Mouse (Mus musculus) neural tube, embryonic 13.5 days (tissue): ENCODE results near the gene Rassf3. TPM values are rescaled to one million over a fixed set of nuclear protein-coding genes. Genes with fewer than 3 reads are reported as not detected.

ENCODE experiments used
- ATAC-seq: fragments of 200-750 bp; cut with Nextera tagmentation; 2 replicates; pipeline ENCODE4 v1.8.0; 2017; ENCODE audit warnings: low read depth, mild to moderate bottlenecking, moderate TSS enrichment, moderate library complexity
- H3K27ac ChIP-seq: fragments of 300-500 bp; sonication (generic); replicated peaks from 2 replicates; pipeline ENCODE4 v1.5.1; 2015; ENCODE audit warnings: moderate library complexity, mild to moderate bottlenecking, inconsistent platforms
- H3K27me3 ChIP-seq: fragments of 300-500 bp; sonication (generic); 2 replicates; pipeline ENCODE4 v1.6.1; 2015; ENCODE audit warnings: mild to moderate bottlenecking, inconsistent platforms
- H3K36me3 ChIP-seq: fragments of 300-500 bp; sonication (generic); 2 replicates; pipeline ENCODE4 v1.6.1; 2015; ENCODE audit warnings: mild to moderate bottlenecking, inconsistent platforms
- H3K4me1 ChIP-seq: fragments of 300-500 bp; sonication (generic); replicated peaks from 2 replicates; pipeline ENCODE4 v1.6.1; 2015; ENCODE audit warnings: inconsistent platforms
- H3K4me2 ChIP-seq: fragments of 300-500 bp; sonication (generic); 2 replicates; pipeline ENCODE4 v1.6.1; 2015; ENCODE audit warnings: inconsistent platforms, mild to moderate bottlenecking, moderate library complexity
- H3K4me3 ChIP-seq: fragments of 300-500 bp; sonication (generic); 2 replicates; pipeline ENCODE4 v1.5.1; 2015; ENCODE audit warnings: mild to moderate bottlenecking, inconsistent platforms
- H3K9ac ChIP-seq: fragments of 300-500 bp; sonication (generic); 2 replicates; pipeline ENCODE4 v1.6.1; 2015; ENCODE audit warnings: moderate library complexity, mild to moderate bottlenecking, inconsistent platforms
- H3K9me3 ChIP-seq: fragments of 300-500 bp; sonication (generic); 2 replicates; pipeline ENCODE4 v1.6.1; 2016; ENCODE audit warnings: inconsistent platforms
- WGBS: fragments of 180-500 bp; shearing (Covaris S2); methylation state at CpG from one replicate; pipeline ENCODE4 v1.1.7; 2015; 5-methylcytosine and 5-hydroxymethylcytosine counted together
- polyA plus RNA-seq: library from polyadenylated mRNA; unstranded; fragments of >200 nt; fragmentation: Nextera tagmentation; extraction: Ambion mirVana; gene quantifications from 2 replicates; pipeline ENCODE4 v1.2.1, GENCODE M21; 2015

The Rassf3 gene
- polyA plus RNA-seq, 1 experiment from 2014 or later = 6.2 TPM

DNA sequence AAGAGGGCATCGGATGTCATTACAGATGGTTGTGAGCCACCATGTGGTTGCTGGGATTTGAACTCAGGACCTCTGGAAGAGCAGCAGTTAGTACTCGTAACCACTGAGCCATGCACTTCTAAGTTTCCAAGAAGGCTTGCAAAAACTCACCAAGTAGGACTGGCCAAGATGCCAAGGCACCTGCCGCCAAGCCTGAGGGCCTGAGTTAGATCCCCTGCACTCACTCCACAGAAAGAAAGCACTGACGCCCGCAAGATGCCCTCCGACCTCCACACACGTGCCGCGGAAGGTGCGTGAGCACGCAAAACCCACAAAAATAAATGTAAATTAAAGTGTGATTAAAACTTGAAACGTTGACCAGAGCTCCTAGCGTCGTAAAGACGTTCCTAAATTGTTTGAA, 111.8 kb downstream of the Rassf3 start:
- Histone ChIP-seq H3K9ac (peak overlapping the region; percentile 89), H3K4me2 (peak overlapping the region; percentile 77), H3K9me3 (no peaks in the 10 kb centered on the region), H3K4me1 (peaks cover 34% of the 10 kb centered on the region), H3K27ac (no peak overlapping the region), H3K27me3 (no peaks in the 10 kb centered on the region), H3K4me3 (peak overlapping the region; percentile 88), H3K36me3 (peaks cover 6% of the 10 kb centered on the region; the same call in 1 of the 2 replicates)
- 30% methylated on average over 15 of the region's 15 CpGs for WGBS
- peak; percentile 14; the same call in 1 of the 2 replicates for ATAC-seq

DNA sequence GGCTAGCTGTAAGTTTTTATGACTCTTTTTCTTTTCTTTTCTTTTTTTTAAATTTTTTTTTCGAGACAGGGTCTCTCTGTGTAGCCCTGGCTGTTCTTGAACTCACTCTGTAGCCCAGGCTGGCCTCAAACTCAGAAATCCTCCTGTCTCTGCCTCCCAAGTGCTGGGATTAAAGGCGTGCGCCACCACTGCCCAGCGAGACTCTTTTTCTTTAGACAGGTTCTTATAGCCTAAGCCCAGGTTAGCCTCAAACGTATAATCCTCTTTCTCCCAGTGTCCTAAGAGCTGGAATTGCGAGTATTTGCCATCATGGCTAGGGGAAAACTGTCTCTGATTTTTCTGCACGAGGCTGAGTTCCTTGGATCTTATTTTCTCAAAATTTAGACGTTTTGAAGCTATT, 112.9 kb downstream of the Rassf3 start:
- 84% methylated on average over 8 of the region's 8 CpGs for WGBS
- H3K4me2 ChIP-seq = no peak overlapping the region
- ATAC-seq = no peak
- H3K27me3 ChIP-seq = no peaks in the 10 kb centered on the region
- H3K4me1 ChIP-seq = peaks cover 31% of the 10 kb centered on the region
- no peaks in the 10 kb centered on the region for H3K36me3 ChIP-seq
- H3K9me3 ChIP-seq = no peaks in the 10 kb centered on the region
- no peak overlapping the region for H3K27ac ChIP-seq
- H3K4me3 ChIP-seq = no peak overlapping the region
- H3K9ac ChIP-seq = no peak overlapping the region

DNA sequence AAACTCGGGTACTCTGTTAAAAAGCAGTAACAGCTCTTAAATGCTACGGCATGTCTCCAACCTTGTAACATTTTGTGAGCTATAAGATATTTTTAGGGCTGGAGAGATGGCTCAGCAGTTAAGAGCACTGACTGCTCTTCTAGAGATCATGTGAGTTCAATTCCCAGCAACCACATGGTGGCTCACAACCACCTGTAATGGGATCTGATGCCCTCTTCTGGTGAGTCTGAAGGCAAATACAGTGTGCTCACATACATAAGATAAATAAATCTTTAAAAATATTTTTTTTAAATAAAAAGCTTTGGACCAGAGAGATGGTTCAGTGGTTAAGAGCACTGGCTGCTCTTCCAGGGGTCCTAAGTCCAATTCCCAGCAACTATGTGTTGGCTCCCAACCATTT, 115.8 kb downstream of the Rassf3 start:
- Histone ChIP-seq H3K27me3 (no peaks in the 10 kb centered on the region), H3K9ac (no peak overlapping the region), H3K4me3 (no peak overlapping the region), H3K27ac (no peak overlapping the region), H3K36me3 (no peaks in the 10 kb centered on the region), H3K4me1 (peaks cover 4% of the 10 kb centered on the region; the same call in 1 of the 2 replicates), H3K4me2 (no peak overlapping the region), H3K9me3 (no peaks in the 10 kb centered on the region)
- 86% methylated on average over 2 of the region's 2 CpGs for WGBS
- ATAC-seq = no peak

Other genes starting within 250 kb of the Rassf3 start
- gene Tbc1d30, start 125.1 kb downstream of the Rassf3 start, polyA plus RNA-seq = 14.3 and 14.4 TPM in 2 replicates
- 46.1 and 46.7 TPM in 2 replicates for gene Gns, start 111.3 kb downstream of the Rassf3 start, polyA plus RNA-seq
- 28.9 and 36.3 TPM in 2 replicates for gene Tbk1, start 110.4 kb upstream of the Rassf3 start, polyA plus RNA-seq
- 26.3 and 36.0 TPM in 2 replicates for gene Xpot, start 150.0 kb upstream of the Rassf3 start, polyA plus RNA-seq
- 0.20 TPM in 1 of 2 replicates, not detected in the other for gene D930020B18Rik, start 165.2 kb upstream of the Rassf3 start, polyA plus RNA-seq